Mouse (Mus musculus) embryonic facial prominence, embryonic 15.5 days (tissue): Measurements from ENCODE around the gene Slc35f6. TPM values are rescaled to one million over a fixed set of nuclear protein-coding genes. Genes with fewer than 3 reads are reported as not detected.

Experiments used
- ATAC-seq: fragments of 200-750 bp; cut with Nextera tagmentation; 2 replicates; pipeline ENCODE4 v1.8.0; 2017; ENCODE audit warnings: low read depth, moderate TSS enrichment; ENCODE audit not compliant: insufficient number of reproducible peaks, low FRiP score, low TSS enrichment
- H3K27ac ChIP-seq: fragments of 300-500 bp; sonication (generic); replicated peaks from 2 replicates; pipeline ENCODE4 v1.5.1; 2015; ENCODE audit warnings: mild to moderate bottlenecking, inconsistent platforms
- H3K27me3 ChIP-seq: fragments of 300-500 bp; sonication (generic); 2 replicates; pipeline ENCODE4 v1.6.1; 2015; ENCODE audit warnings: inconsistent platforms
- H3K36me3 ChIP-seq: fragments of 300-500 bp; sonication (generic); 2 replicates; pipeline ENCODE4 v1.6.1; 2015; ENCODE audit warnings: mild to moderate bottlenecking, inconsistent platforms
- H3K4me1 ChIP-seq: fragments of 300-500 bp; sonication (generic); 2 replicates; pipeline ENCODE4 v1.6.1; 2015; ENCODE audit warnings: inconsistent platforms
- H3K4me2 ChIP-seq: fragments of 300-500 bp; sonication (generic); replicated peaks from 2 replicates; pipeline ENCODE4 v1.6.1; 2015; ENCODE audit warnings: mild to moderate bottlenecking, inconsistent platforms
- H3K4me3 ChIP-seq: fragments of 300-500 bp; sonication (generic); replicated peaks from 2 replicates; pipeline ENCODE4 v1.5.1; 2015; ENCODE audit warnings: mild to moderate bottlenecking, inconsistent platforms
- H3K9ac ChIP-seq: fragments of 300-500 bp; sonication (generic); 2 replicates; pipeline ENCODE4 v1.6.1; 2015; ENCODE audit warnings: inconsistent platforms
- H3K9me3 ChIP-seq: fragments of 300-500 bp; sonication (generic); replicated peaks from 2 replicates; pipeline ENCODE4 v1.6.1; 2016; ENCODE audit warnings: inconsistent platforms
- WGBS: fragments of 180-500 bp; shearing (Covaris S2); methylation state at CpG from one replicate; pipeline ENCODE4 v1.1.7; 2015; 5-methylcytosine and 5-hydroxymethylcytosine counted together
- microRNA-seq: library from miRNA; unstranded; fragments of <30 nt; microRNA quantifications from one replicate; pipeline ENCODE4, GENCODE M21; 2016; ENCODE audit warnings: borderline number of aligned reads
- polyA plus RNA-seq: library from polyadenylated mRNA; unstranded; fragments of >200 nt; fragmentation: Nextera tagmentation; extraction: Ambion mirVana; gene quantifications from 2 replicates; pipeline ENCODE4 v1.2.1, GENCODE M21; 2015

Gene Slc35f6
- polyA plus RNA-seq, 1 experiment from 2014 or later: 30.3 TPM

GRCm38 (mm10) chr5:30701866-30702265 is 54.1 kb downstream of the Slc35f6 start:
- WGBS: 76% methylated on average over 3 of the region's 3 CpGs
- Histone ChIP-seq H3K36me3 (no peaks in the 10 kb centered on the region), H3K9me3 (no peaks in the 10 kb centered on the region), H3K4me2 (no peak overlapping the region), H3K27ac (no peak overlapping the region), H3K9ac (no peak overlapping the region), H3K27me3 (peaks cover 6% of the 10 kb centered on the region; the same call in 1 of the 2 replicates), H3K4me1 (no peaks in the 10 kb centered on the region), H3K4me3 (no peak overlapping the region)
- no peak for ATAC-seq

Small RNA genes within 50 kb of the gene (microRNA-seq; reads per million reads assigned to microRNA genes)
- not detected for gene Mir5625

Other genes starting within 250 kb of the Slc35f6 start
- 0.91 and 1.2 TPM in 2 replicates for gene Otof, start 186.0 kb upstream of the Slc35f6 start, polyA plus RNA-seq
- 6.7 and 19.1 TPM in 2 replicates for gene 1700001C02Rik, start 181.9 kb upstream of the Slc35f6 start, polyA plus RNA-seq
- gene Cib4, start 102.1 kb upstream of the Slc35f6 start, polyA plus RNA-seq: 0.29 TPM in 1 of 2 replicates, not detected in the other
- 0.70 and 1.3 TPM in 2 replicates for gene Kcnk3, start 59.8 kb upstream of the Slc35f6 start, polyA plus RNA-seq
- 216 and 218 TPM in 2 replicates for gene Cenpa, start 18.8 kb downstream of the Slc35f6 start, polyA plus RNA-seq
- 9.8 and 13.9 TPM in 2 replicates for gene Dpysl5, start 63.6 kb downstream of the Slc35f6 start, polyA plus RNA-seq
- gene Mapre3, start 166.7 kb downstream of the Slc35f6 start, polyA plus RNA-seq: 36.6 and 46.1 TPM in 2 replicates
- 90.0 and 100.0 TPM in 2 replicates for gene Tmem214, start 220.1 kb downstream of the Slc35f6 start, polyA plus RNA-seq
- gene Agbl5, start 240.8 kb downstream of the Slc35f6 start, polyA plus RNA-seq: 22.1 and 28.7 TPM in 2 replicates